Mouse (Mus musculus): Measurements from ENCODE around the gene Vpreb2. TPM values are rescaled to one million over a fixed set of nuclear protein-coding genes. Genes with fewer than 3 reads are reported as not detected.
"Not testable (repeated sequence)": the region's sequence is repeated elsewhere in the genome, so short reads cannot be mapped to it uniquely, and the experiment has no call there.

Vpreb2 gene
- polyA plus RNA-seq, 1 experiment = not detected

DNA sequence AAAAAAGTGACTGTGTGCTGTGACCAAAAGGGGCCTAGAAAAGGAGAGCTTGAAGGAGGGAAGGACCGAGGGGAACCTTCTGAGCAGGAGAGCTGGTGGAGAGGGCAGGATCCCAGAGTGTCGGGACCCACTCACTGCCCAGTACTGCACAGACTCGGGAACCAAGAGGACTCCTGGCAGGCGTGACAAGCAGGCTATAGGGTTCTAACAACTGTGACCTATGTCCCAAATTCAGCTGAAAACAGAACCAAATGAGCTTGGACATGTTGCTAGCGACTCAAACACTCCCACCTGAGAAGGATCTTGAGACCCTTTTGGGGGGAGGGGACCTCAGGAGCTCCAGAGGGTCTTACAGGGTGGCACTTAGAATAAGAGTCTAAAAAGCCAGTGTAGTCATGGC is 4.8 kb downstream of the Vpreb2 start:
- no peak for TF ChIP-seq POLR2A (IDR thresholded peaks at IDR 0.05; ENCODE audit: extremely low read depth, insufficient read depth, low read length)
- TF ChIP-seq CTCF (IDR thresholded peaks at IDR 0.05; ENCODE audit: extremely low read depth, insufficient read depth, low read length) = no peak
- no peak overlapping the region for H3K4me3 ChIP-seq (ENCODE audit: insufficient read depth, low read length)
- H3K27ac ChIP-seq (ENCODE audit: insufficient read depth, low read length) = no peak overlapping the region
- no peaks in the 10 kb centered on the region for H3K4me1 ChIP-seq (ENCODE audit: control insufficient read depth, insufficient read depth, low read length)

DNA sequence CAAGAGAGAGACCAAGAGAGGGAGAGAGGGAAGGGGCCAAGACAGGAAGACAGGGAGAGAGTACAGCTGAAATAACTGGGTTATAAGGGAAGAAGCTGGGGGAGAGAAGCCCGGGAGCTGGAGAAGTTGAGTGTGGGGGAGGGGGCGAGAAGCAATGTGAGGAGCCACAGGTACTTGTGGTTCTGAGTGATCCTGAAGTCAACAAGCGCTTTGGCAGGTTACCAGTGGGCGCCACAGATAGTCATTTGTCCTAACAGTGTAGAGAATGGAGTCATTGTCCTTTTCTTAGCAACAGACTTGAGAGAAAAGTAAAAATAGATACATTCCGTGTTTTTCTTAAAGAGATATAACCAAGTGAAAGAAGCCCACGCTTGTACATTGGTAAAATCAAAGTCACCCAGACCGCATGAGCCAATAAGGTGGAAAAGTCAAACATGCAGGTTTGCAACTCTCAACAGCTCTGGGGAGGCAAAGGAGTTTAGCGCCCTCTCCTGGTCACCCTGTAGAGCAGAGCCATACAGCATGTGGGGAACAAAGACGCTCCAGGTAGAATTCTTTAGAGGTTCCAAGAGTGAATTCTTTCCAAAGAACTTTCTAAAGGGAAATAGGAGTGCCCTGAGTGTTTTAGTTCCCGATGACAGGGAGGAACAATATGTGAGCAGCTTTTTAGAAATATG is 6.4 kb downstream of the Vpreb2 start:
- TF ChIP-seq POLR2A (IDR thresholded peaks at IDR 0.05; ENCODE audit: extremely low read depth, insufficient read depth, low read length) (no peak), CTCF (IDR thresholded peaks at IDR 0.05; ENCODE audit: extremely low read depth, insufficient read depth, low read length) (peak; percentile 85)
- H3K27ac ChIP-seq (ENCODE audit: insufficient read depth, low read length) = no peak overlapping the region
- no peaks in the 10 kb centered on the region for H3K4me1 ChIP-seq (ENCODE audit: control insufficient read depth, insufficient read depth, low read length)
- no peak overlapping the region for H3K4me3 ChIP-seq (ENCODE audit: insufficient read depth, low read length)

DNA sequence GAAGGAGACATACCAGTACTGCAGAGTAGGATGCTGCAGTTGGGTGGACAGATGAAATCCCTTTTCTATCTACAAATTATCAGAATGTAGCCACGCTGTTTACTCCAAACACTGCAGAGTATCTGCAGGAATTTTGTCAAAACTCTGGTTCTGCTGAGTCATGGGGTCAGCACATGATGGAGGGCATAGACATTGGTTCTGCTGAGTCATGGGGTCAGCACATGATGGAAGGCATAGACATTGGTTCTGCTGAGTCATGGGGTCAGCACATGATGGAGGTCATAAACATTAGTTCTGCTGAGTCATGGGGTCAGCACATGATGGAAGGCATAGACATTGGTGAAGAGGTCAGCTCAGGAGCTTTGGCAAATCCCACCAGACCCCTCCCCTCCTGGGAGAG is 7.5 kb downstream of the Vpreb2 start:
- H3K4me1 ChIP-seq (ENCODE audit: control insufficient read depth, insufficient read depth, low read length) = no peaks in the 10 kb centered on the region
- no peak overlapping the region for H3K27ac ChIP-seq (ENCODE audit: insufficient read depth, low read length)
- H3K4me3 ChIP-seq (ENCODE audit: insufficient read depth, low read length) = no peak overlapping the region
- TF ChIP-seq POLR2A (IDR thresholded peaks at IDR 0.05; ENCODE audit: extremely low read depth, insufficient read depth, low read length) (no peak), CTCF (IDR thresholded peaks at IDR 0.05; ENCODE audit: extremely low read depth, insufficient read depth, low read length) (no peak)

DNA sequence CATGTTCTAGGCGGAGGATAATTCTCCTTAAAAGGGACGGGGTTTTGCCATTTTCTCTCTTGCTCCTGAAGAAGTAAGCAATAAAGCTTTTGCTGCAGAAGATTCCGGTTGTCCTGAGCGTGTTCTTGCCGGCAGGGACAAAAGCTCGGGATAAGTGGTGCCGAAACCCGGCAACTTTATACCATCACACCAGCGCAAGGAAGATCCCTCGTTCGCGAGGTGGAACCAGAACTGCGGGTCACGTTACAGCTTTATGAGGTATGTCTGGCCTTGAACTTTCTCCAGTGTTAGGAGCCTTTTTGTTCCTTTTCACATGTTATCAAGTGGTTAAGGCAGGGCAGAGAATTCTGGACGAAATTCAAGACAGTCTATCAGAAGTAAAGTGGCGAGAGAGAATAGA is 12.1 kb downstream of the Vpreb2 start:
- H3K27ac ChIP-seq (ENCODE audit: insufficient read depth, low read length); H3K4me3 ChIP-seq (ENCODE audit: insufficient read depth, low read length); H3K4me1 ChIP-seq (ENCODE audit: control insufficient read depth, insufficient read depth, low read length): not testable (repeated sequence)

DNA sequence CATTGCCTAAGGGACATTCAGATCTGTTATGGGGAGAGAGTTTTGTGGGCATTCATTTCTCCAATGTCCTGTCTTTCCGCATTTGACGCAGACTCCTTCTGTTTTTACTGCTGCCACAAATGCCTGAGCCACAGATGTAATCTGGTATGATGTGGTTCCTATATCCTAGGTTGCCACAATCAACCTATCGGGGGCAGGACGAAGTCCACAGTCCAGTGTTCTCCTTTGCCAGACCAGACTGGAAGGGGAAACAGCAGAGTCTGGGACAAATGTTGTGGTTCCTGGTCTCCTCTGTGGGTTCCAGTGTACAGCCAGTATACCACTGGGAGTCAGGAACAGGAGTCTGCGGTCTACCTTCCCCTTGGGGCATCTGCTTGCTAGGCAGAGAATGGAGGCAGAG is 19.4 kb downstream of the Vpreb2 start:
- H3K27ac ChIP-seq (ENCODE audit: insufficient read depth, low read length) = no peak overlapping the region

DNA sequence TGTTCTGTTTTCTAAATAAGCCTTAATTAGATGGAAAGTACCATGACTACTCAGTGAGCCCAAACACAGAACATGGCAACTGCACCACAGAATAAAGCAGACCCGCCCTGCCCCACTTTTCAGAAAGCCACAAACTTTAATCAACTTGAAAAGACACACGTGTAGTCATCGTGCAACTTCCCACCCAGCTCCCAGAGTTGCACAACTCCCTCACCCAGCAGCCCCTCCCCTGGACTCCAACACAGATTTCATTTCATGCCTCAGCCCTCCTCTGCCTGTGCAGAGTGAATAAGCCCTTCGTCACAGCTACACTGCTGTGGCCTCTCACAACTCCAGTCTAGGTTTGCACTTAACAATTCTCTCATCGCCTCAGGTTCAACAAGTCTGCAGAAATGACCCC is 24.4 kb downstream of the Vpreb2 start:
- no peak overlapping the region for H3K27ac ChIP-seq (ENCODE audit: insufficient read depth, low read length)
- no peak overlapping the region for H3K4me3 ChIP-seq (ENCODE audit: insufficient read depth, low read length)
- TF ChIP-seq POLR2A (IDR thresholded peaks at IDR 0.05; ENCODE audit: extremely low read depth, insufficient read depth, low read length) = no peak
- no peak for TF ChIP-seq CTCF (IDR thresholded peaks at IDR 0.05; ENCODE audit: extremely low read depth, insufficient read depth, low read length)
- H3K4me1 ChIP-seq (ENCODE audit: control insufficient read depth, insufficient read depth, low read length) = no peaks in the 10 kb centered on the region

More for the DNA sequence above, 19.4 kb downstream of the Vpreb2 start:
- H3K4me1 ChIP-seq (ENCODE audit: control insufficient read depth, insufficient read depth, low read length) = no peaks in the 10 kb centered on the region
- no peak overlapping the region for H3K4me3 ChIP-seq (ENCODE audit: insufficient read depth, low read length)
- TF ChIP-seq POLR2A (IDR thresholded peaks at IDR 0.05; ENCODE audit: extremely low read depth, insufficient read depth, low read length) (no peak), CTCF (IDR thresholded peaks at IDR 0.05; ENCODE audit: extremely low read depth, insufficient read depth, low read length) (no peak)

DNA sequence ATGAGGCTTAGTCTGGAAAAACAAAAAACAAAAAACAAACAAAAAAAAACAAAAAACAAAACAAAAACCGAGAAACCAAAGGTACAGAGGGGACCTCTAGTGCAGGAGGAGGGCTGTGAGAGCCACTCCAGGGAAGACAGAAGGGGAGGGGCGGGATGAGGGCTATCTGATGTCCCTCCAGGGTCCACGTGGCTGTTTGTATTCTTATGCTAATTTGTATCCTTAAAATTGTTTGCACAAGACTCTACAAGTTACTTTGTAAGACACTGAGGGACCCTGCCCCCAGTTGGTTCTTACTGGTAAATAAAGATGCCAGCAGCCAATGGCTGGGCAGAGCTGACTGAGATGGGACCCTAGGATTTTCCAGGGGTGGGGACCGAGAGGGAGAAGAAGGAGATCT is 26.9 kb downstream of the Vpreb2 start:
- H3K4me3 ChIP-seq (ENCODE audit: insufficient read depth, low read length) = no peak overlapping the region
- no peaks in the 10 kb centered on the region for H3K4me1 ChIP-seq (ENCODE audit: control insufficient read depth, insufficient read depth, low read length)
- H3K27ac ChIP-seq (ENCODE audit: insufficient read depth, low read length) = no peak overlapping the region
- TF ChIP-seq POLR2A (IDR thresholded peaks at IDR 0.05; ENCODE audit: extremely low read depth, insufficient read depth, low read length) = no peak
- no peak for TF ChIP-seq CTCF (IDR thresholded peaks at IDR 0.05; ENCODE audit: extremely low read depth, insufficient read depth, low read length)

DNA sequence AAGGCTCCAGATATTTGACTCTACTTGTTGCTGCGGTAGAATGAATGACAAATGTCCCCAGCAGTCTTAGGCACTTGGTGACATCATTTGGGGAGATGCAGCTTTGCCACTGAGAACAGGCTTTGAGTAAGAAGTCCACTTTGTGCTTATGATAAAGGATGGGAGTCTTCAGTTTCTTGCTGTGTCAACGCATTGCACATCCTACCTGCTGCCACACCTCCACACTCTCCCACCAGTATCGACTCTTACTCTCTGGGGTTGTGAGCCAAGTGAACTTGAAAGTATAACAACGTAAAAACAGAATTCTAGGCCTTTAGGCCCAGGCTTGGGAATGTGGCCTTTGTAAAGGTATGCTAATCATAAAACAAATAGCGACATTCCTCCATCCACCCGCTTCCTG is 30.9 kb downstream of the Vpreb2 start:
- H3K27ac ChIP-seq (ENCODE audit: insufficient read depth, low read length) = no peak overlapping the region
- TF ChIP-seq CTCF (IDR thresholded peaks at IDR 0.05; ENCODE audit: extremely low read depth, insufficient read depth, low read length) (no peak), POLR2A (IDR thresholded peaks at IDR 0.05; ENCODE audit: extremely low read depth, insufficient read depth, low read length) (no peak)

DNA sequence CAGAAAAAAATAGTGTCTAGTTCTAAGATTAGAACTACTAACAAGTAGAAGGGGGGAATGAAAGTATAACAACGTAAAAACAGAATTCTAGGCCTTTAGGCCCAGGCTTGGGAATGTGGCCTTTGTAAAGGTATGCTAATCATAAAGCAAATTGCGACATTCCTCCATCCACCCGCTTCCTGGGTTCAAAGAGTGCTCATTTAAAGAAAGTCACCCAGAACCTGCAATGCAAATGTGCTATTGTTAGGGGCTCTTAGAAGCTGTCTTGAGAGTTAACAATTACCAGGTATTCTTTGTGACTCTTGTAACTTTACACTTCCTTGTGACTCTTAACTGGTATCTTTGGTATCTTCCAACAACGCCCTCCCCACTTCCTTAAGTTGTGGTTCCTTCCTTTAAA is 36.3 kb downstream of the Vpreb2 start:
- H3K4me3 ChIP-seq (ENCODE audit: insufficient read depth, low read length); H3K27ac ChIP-seq (ENCODE audit: insufficient read depth, low read length); H3K4me1 ChIP-seq (ENCODE audit: control insufficient read depth, insufficient read depth, low read length): not testable (repeated sequence)

More for the DNA sequence above, 30.9 kb downstream of the Vpreb2 start:
- no peaks in the 10 kb centered on the region for H3K4me1 ChIP-seq (ENCODE audit: control insufficient read depth, insufficient read depth, low read length)
- no peak overlapping the region for H3K4me3 ChIP-seq (ENCODE audit: insufficient read depth, low read length)

DNA sequence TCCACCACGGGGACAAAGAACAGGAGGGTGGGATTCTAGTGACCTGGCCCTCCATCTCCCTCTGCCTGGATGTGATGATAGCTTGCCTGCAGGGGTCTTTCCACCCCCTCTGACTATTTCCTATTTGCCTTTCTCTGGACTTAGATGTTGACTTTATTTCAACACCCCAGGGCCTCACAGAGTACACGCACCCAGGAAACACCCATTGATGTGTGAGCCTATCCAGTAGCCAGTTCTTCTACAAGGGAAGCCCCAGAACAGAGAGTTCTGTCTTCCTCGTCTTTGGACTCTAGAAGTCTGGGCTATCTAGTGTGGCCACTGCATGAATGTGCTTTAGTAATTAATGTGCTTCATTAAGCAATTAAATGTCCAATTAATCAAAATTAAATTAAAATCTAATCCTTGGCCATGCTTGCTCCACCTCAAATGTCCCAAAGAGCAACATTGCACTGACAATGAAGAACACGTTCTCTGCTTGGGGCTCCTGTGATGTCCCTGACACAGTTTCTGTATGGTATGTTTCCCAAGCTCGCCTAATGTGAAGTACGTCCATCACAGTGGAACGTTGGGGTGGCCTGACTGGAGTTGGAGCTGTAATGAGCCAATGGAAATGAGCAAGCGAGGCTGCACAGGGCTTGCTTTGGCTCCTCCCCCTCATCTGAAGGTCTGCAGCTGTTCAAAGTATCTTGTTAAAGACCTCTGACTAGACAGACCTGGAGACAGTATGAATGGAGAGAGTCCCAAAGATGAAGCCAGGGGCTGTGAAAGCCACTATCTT is 42.7 kb downstream of the Vpreb2 start:
- TF ChIP-seq CTCF (IDR thresholded peaks at IDR 0.05; ENCODE audit: extremely low read depth, insufficient read depth, low read length) = no peak
- no peak for TF ChIP-seq POLR2A (IDR thresholded peaks at IDR 0.05; ENCODE audit: extremely low read depth, insufficient read depth, low read length)
- Histone ChIP-seq H3K27ac (ENCODE audit: insufficient read depth, low read length) (no peak overlapping the region), H3K4me1 (ENCODE audit: control insufficient read depth, insufficient read depth, low read length) (no peaks in the 10 kb centered on the region), H3K4me3 (ENCODE audit: insufficient read depth, low read length) (no peak overlapping the region)
